Mouse (Mus musculus) CH12F3 (cell line): ENCODE results near the gene Mdfi.

ENCODE experiments used
- in situ Hi-C: fragments of 300-500 bp; cut with MboI; formaldehyde crosslinking; loops from 2 replicates; pipeline ENCODE4 v1.14.3; 2020; ENCODE audit warnings: low sequenced_read_pairs

Gene Mdfi

DNA sequence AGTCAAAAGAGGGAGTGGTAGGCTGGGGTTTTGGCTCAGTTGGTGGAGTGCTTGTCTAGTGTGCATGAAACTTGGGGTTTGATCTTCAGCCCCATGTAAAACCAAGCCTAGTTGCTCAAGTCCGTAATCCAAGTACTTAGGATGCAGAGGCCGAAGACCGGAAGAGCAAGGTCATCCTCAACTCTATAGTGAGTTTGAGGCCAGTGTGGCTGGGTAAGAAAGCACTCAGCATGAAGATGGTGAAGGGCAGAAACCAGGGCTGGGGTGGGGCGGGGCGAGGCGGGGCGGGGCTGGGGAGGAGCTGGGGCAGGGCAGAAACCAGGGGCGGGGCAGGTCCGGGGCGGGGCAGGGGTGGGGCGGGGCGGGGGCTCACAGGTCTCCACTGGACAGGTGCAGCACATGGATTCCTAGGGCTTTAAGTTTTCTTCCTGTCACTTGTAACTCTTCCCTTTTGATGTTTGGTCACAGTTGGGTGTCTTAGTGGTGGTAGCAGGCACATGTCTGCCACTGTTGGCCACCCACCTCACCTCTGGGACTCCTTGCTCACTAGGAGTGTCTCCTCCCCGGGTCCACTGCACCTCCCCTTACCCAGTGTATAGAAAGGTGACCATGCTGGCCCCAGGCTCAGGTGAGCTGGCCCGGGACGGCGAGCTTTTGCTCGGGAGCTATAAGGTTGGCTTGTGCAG lies 66.9 kb downstream of the Mdfi start:
- in situ Hi-C loops: no loop called here

DNA sequence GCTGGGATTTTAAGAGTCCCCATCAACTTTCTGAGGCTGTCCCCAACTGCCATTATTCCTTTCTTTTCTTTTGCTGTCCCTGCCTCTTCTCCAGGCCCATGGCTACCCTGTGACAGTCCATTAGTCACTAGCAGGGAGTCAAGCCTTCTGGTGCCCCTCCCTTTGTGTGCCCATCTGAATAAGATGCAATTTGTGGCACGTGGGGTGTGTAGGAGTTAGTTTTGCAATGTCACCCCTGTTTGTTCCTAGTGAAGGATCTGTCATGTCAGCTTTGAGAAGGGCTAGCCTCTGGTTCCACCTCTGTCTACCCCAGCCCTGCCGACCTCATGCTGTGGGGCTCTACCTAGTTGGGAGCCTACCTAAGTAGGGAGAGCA lies 67.4 kb downstream of the Mdfi start:
- in situ Hi-C loops: no loop called here

DNA sequence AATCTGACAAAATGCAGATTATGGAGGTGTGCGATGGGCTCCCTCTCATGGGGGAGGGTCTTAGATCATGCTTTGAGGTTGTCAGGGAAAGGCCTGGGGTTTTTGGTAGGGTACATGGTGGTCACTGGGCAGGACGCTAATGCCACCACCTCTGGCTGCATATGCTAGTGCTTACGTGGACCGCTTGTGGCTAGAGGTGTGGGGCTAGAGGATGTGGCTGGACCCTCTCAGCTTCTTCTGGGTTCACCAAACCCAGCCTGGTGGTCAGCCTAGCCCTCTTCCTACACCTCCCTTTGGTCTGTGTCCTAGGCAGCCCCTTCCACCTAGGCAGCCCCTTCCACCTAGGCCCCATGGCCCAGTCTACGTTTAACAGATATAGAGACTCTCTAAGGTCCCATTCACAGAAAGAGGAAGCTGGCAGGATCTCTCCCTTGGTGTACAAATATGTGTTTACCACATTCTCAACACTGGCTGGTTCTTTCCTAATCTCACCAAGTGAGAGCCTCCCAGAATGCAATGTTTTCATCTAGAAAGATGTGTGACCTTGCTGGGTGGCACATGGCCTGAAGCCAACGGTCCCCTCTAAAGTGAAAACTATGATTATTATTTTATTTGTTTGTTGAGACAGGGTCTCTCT lies 68.0 kb downstream of the Mdfi start:
- in situ Hi-C loops: no loop called here

DNA sequence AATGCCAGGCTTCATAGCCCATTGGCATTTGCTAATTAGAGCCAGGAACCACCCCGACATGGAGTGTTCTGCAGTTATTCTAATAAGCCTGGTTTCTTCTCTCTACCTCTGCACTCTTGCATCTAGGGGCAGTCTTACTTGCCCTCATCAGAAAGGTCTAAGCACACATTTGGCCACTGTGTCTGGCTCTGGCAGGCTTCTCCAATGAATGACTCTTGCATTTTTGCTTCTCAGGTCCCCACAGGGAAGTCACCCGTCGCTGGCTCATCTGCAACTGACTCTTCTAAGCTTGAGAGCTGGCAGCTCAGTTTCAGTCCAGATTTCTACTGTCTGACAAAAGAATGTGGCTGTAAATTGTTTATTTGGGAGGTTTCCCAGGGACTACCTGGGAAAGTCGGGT lies 68.5 kb downstream of the Mdfi start:
- in situ Hi-C loops: no loop called here
